Mouse (Mus musculus) adrenal gland, postnatal 10 days (tissue): ENCODE data around the gene Fgfrl1. TPM values are rescaled to one million over a fixed set of nuclear protein-coding genes. Genes with fewer than 3 reads are reported as not detected.
"Not testable (repeated sequence)": the region's sequence is repeated elsewhere in the genome, so short reads cannot be mapped to it uniquely, and the experiment has no call there.

Source experiments
- DNase-seq: peaks from one replicate; pipeline ENCODE4 v3.0.0; 2021; ENCODE audit warnings: mixed read lengths
- total RNA-seq, 2 experiments: library from RNA; stranded (reverse); gene quantifications; 2 replicates each; pipeline ENCODE4 v1.2.3; 2021

Fgfrl1 gene
- total RNA-seq, 2 experiments from 2014 or later: 42.5 to 52.7 TPM

GRCm38 (mm10) chr5:108701341-108702021 lies 9.3 kb downstream of the Fgfrl1 start:
- DNase-seq: no peak

- peak; percentile 53 for DNase-seq
These were observed 11.8 kb downstream of the Fgfrl1 start for GRCm38 (mm10) chr5:108703754-108704626.

- DNase-seq: no peak
These were observed 15.6 kb downstream of the Fgfrl1 start for GRCm38 (mm10) chr5:108707758-108708157.

DNA sequence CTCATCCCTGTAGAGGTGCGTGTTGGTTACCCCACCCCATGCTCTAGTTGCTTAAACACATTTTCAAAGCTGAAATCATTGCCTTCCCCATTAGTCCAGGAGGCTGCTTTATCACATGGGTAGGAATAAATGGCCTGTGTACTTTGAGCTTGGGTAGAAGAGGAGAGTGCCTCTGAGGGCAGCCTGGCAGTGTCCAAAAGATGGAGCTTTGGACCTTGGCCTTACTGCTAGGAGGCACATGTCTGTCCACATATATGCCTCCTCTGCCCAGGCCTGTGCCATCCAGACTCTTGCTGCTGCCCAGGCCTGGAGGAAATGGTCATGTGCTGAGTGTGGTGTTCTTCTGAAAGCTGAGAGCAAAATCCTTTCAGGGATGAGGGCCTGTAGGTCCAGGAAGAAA lies 16.2 kb downstream of the Fgfrl1 start:
- no peak for DNase-seq

DNA sequence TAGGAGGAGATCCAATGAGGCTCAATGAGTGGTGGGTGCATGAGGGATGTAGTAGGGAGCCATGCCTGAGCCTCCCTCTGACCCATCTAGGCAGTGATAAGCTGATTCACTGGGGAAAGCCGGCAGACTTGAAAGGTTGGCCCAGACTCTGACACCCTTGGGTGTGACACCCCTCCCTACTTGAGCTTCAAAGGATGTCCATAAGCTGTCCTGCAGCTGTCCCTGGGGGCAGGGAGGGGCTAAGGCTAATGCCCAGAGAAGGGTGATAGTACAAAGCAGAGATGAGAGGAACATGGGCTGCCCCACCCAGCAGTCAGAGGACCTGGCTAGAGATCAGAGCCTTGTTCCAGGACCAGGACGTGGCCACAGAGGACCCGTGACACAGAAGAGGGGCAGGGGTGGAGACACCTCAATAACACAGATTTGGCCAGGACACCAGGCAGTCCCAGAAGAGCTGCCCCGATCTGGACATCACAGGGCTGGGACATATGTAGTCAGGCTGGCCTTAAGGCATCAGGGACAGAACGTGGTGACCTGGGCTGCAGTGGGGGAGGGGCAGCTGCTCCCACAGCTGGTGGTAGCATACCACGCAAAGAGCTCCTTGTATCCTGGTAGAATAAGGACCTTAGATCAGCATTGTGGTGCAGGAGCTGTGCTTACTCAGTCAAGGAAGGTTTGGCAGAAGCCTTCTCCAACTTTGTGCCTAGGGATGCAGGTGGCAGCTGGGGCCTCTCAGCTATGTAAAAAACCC lies 17.0 kb downstream of the Fgfrl1 start:
- DNase-seq: no peak

- no peak for DNase-seq
These were observed 19.8 kb downstream of the Fgfrl1 start for GRCm38 (mm10) chr5:108711968-108712367.

- DNase-seq: no peak
These were observed 20.9 kb downstream of the Fgfrl1 start for GRCm38 (mm10) chr5:108713096-108713495.

GRCm38 (mm10) chr5:108713691-108714090 lies 21.5 kb downstream of the Fgfrl1 start:
- DNase-seq: peak; percentile 62

DNA sequence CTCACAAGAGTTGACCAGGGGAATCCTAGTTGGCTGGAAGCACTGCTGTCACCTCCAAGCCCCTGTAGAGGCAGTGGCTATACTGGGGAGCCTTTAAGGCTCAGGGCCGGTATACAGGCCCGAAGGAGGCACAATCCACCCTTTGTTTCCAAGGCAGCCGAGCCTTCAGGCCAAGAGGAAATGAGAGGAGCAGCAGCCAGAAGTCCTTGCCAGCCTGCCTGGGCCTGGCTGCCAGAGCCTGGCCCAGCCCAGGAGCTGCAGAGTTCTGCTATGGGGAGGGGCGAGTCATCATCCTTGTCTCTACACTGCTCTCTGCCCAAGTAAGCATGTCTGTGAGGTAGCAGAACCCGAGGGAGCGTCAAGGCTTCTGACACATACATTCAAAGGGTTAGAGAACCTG lies 22.0 kb downstream of the Fgfrl1 start:
- DNase-seq: peak; percentile 63

DNA sequence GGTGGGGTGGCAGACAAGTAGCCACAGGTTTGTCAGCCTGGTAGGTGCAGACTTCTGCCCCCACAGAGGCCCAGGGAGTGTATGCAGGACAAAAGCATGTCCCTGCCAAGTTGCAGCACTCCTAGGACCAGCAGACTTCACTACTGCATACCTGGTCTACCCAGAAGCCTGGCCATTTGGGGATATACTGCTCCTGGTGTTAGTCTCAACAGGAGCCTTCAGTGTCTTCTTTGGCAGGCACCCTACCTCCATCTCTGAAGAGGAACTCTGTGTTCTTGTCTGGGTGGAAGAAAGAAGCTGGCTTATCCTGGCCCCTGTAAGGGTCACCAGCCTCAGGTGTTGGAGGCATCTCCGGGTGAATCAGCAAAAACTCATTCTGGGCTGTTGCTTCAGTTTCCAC lies 23.8 kb downstream of the Fgfrl1 start:
- peak; percentile 0 for DNase-seq

DNA sequence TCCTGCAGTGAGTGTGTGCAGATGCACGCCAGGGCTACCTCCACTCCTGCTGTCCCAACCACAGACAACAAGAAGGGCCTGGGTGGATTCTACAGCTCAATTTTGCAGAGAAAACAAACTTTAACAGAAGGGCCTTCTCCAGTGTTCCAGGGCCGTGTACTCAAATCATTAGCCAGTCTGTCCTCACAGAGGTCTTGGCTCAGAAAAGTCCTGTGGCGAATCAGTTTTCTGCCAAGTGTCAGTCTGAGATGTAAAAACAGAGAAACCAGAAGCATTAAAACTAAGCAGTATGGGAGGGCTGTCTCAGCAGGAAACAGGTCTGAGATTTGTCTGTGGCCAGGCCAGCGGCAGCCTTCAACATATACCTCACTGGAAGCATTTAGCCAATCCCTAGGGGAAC lies 25.9 kb downstream of the Fgfrl1 start:
- DNase-seq: no peak

- DNase-seq: no peak
These were observed 27.6 kb downstream of the Fgfrl1 start for GRCm38 (mm10) chr5:108719761-108720160.

DNA sequence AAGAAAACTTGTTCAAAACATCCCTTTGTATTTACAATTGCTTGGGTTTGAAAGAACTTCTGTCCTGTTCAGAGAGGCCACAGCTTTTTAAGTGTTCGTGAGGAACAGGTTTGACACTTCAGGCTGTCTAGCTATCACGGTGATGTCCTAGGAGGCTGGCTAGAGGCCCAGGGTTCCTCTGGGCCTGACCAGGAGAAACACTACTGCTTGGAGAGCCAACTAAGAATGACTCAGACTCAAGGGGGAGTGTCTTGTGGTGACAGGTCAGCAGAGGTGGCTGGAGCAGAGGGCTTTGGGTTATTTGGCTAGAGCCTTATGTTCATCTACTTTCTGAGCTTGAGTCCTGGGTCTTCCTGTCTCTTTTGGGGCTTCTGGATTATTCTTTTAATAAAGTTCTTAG lies 31.8 kb downstream of the Fgfrl1 start:
- peak; percentile 62 for DNase-seq

GRCm38 (mm10) chr5:108726557-108727248 lies 34.5 kb downstream of the Fgfrl1 start:
- peak; percentile 84 for DNase-seq

DNA sequence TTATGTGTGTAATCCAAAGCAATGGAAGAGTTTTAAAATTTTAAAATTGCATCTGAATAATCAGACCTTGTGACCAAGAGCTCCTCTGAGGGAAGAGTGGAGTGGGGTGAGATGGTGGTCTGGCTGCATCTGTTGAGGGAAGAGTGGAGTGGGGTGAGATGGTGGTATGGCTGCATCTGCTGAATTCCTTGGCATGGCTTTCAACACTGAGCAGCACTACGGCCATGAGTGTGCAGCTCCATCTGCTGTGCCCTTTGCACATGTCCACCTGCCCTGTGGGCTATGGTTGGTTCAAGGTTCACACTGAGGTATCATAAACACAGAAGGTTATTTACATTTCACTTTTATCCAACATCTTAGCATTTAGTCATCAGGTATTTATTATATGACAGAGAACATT lies 35.2 kb downstream of the Fgfrl1 start:
- DNase-seq: no peak

DNA sequence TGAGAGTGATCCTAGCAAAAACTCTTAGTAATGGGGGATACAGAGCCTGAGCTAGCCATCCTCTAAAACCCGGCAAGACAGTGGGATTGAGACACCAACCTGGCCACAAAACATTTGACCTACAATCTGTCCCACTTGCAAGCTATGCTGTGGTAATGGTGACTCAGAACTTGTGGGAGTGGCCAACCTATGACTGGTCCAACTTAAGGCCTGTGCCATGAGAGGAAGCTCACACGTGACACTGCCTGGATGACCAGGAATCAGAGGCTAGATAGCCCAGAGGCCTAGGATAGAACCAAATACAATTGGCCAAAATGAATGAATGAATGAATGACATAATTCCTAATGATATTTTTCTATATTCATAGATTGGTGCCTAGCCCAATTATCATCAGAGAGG lies 49.7 kb downstream of the Fgfrl1 start:
- DNase-seq: no peak

DNA sequence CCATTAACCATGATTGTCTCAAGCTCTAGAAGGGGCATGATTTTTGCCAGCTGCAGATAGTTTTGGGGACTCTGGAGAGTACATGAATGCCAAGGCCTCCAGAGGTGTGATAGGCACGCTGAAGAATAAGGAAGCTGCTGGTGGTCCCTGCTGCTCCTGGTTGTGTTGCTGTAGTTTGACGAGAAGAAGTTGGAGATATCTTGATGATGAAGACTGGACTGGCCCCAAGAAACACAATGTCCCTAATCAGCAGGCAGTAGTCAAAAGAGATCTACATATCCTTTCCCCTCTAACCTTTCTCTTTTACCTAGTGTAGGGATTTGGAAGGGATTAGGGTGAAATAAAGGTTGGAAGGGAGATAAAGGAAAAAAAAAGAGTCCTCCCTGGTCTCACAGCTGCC lies 50.4 kb downstream of the Fgfrl1 start:
- DNase-seq: no peak

GRCm38 (mm10) chr5:108743856-108744255 lies 51.7 kb downstream of the Fgfrl1 start:
- no peak for DNase-seq

GRCm38 (mm10) chr5:108744629-108745028 lies 52.4 kb downstream of the Fgfrl1 start:
- DNase-seq: no peak

DNA sequence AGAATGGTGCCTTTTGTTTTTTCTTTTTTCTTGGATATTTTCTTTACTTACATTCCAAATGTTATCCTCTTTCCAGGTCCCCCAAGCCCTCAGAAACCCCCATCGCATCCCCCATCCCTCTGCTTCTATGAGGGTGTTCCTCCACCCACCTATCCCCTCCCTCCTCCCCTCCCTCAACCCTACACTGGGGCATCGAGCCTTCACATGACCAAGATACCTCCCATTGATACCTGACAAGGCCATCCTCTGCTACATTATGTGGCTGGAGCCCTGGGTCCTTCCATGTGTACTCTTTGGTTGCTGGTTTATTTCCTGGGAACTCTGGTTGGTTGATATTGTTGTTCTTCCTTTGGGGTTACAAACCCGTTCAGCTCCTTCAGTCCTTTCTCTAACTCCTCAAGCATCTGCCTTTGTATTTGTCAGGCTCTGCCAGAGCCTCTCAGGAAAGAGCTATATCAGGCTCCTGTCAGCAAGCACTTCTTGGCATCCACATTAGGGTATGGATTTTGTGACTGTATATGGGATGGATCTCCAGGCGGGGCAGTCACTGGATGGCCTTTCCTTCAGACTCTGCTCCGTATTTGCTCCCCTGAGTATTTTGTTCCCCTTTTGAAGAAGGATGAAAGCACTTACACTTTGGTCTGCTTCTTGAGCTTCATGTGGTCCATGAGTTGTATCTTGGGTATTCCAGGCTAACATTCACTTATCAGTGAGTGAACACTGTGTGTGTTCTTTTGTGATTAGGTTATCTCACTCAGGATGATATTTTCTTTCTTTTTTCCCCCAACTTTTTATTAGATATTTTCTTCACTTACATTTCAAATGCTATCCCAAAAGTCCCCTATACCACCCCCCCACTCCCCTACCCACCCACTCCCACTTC lies 58.4 kb downstream of the Fgfrl1 start:
- DNase-seq: no peak

DNA sequence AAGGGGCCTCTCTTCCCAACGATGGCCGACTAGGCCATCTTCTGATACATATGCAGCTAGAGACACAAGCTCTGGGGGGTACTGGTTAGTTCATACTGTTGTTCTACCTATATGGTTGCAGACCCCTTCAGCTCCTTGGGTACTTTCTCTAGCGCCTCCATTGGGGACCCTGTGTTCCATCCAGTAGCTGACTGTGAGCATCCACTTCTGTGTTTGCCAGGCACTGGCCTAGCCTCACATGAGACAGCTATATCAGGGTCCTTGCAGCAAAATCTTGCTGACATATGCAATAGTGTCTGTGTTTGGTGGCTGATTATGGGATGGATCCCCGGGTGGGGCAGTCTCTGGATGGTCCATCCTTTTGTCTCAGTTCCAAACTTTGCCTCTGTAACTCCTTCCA lies 59.1 kb downstream of the Fgfrl1 start:
- DNase-seq: not testable (repeated sequence)
